Mouse (Mus musculus): ENCODE data around the gene Pfdn4. TPM values are rescaled to one million over a fixed set of nuclear protein-coding genes. Genes with fewer than 3 reads are reported as not detected.

Pfdn4 gene
- polyA plus RNA-seq (2017; shearing (Covaris generic)), result 54.7 TPM

DNA sequence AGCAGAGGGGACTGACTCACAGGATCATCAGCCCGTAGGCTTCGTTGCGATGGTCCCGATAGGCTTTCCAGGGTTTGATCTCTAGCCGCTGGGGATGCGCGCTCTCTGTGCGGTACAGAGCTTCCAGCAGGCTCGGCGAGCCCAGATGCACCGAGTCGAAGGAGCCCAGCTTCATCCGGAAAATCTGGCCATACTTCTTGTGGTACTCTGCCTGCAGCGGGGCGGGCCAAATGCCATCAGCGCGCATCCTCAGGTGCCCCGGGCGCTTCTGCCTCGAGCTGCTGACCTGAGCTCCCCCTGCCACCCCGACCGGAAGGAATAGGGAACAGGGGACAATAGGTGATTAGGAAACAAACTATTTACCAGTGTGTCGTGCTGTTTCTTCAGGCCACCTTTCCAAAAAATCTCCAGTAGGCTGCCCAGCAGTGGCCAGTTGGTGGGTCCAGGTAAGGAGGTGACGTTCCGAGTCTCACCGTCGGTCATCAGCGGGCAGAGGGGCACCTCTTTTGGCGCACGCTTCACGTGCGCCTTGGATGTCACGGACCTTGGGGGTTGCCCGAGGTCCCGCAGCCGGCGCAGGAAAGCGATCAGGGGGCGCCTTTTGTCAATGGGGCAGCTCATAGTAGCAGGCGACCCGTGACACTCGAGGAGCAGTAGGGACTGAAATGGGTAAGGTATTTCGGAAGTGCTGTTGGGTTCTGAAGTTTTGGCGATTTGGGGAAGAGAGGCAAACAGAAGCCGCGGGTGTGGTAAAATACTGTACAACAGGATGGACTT lies at the start of gene Pfdn4:
Gene Pfdn4, plus strand, starts transcription at position 275 of the 777 bp plus-strand sequence.

DNA sequence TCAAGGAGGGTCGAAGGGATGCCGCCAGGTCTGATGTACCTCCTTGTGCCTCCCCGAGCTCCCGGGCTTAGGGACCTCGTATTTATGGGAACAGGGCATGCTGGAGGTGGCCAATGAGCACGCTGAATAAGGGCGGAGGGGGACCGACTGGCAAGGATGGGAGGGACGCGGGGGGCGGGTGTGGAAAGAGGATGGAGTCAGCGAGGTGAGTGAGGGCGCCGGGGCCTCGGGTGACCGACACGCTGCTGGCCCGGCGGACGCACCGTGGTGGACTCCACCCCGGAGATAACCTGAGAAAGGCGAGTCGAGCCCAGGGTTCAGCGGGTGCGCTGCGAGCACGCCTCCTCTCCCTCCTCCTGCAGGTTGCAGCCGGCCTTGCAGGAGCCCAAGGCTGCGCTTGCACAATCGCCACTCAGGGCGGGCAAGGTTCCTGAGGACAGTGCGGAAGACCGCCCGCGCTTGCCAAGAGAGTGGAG lies 901 bp downstream of the Pfdn4 start, which contains the start of gene Cyp24a1:
Gene Cyp24a1, minus strand, starts transcription at position 55 of the 476 bp plus-strand sequence.

Other genes starting within 250 kb of the Pfdn4 start
- 5.0 TPM for gene Bcas1, start 68.6 kb upstream of the Pfdn4 start, polyA plus RNA-seq (2017; shearing (Covaris generic))
- gene Cyp24a1, start 717 bp downstream of the Pfdn4 start, polyA plus RNA-seq (2017; shearing (Covaris generic)), result not detected
- not detected for gene 4930470P17Rik, start 105.6 kb downstream of the Pfdn4 start, polyA plus RNA-seq (2017; shearing (Covaris generic))
- gene Dok5, start 235.4 kb downstream of the Pfdn4 start, polyA plus RNA-seq (2017; shearing (Covaris generic)), result not detected